Mouse (Mus musculus) embryonic fibroblast, embryonic 13.5 days (primary cell): ENCODE results near the gene Ksr1.

Experiments used
- CTCF ChIP-seq: IDR thresholded peaks from 2 replicates; pipeline ENCODE4 v1.5.1; 2011; ENCODE audit warnings: mild to moderate bottlenecking, control low read depth, low read length, moderate library complexity, borderline replicate concordance; ENCODE audit not compliant: insufficient read depth
- POLR2A ChIP-seq: IDR thresholded peaks from 2 replicates; pipeline ENCODE4 v1.6.1; 2011; ENCODE audit warnings: low read depth, mild to moderate bottlenecking, control low read depth, low read length, moderate library complexity

DNA sequence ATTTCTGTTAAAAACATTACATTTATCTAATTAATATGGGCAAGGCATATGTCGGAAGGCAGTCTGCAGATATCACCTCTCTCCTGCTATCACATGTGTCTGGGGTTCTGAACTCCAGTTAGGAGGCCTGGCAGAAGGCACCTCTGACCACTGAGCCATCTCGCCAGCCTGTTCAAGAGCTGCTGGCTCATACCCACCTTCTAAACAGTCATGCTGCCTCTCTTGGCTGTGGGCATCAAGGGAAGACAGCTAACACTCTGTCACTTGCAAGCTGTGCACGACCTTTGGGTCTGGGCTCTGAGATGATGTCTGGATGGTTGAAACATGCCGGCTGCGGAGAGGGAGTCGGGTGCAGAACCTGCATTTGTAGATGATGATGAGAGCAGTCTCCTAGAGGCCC lies 44.6 kb downstream of the Ksr1 start:
- TF ChIP-seq CTCF (no peak), POLR2A (no peak)
